Mouse (Mus musculus) CH12.LX (cell line): ENCODE measurements at regions not wholly inside any gene's neighbourhood (a gene's known extent, or its start where the extent isn't known, plus 50 kb on each side); places are given as distances from the start of the nearest gene placed in this dataset.

Experiments
- DNase-seq: peaks from one replicate; pipeline ENCODE4 v3.0.0-alpha.2; 2013; ENCODE audit errors: extremely low read depth
- H3K27ac ChIP-seq: 2 replicates; pipeline ENCODE4 v1.5.1; 2012; ENCODE audit warnings: low read depth, mild to moderate bottlenecking, control low read depth, moderate library complexity; ENCODE audit not compliant: insufficient read depth
- H3K27me3 ChIP-seq: replicated peaks from 2 replicates; pipeline ENCODE3; 2012; ENCODE audit warnings: inconsistent platforms
- H3K36me3 ChIP-seq, 2 experiments: replicated peaks in 1 of 2; 2 replicates each; pipeline versions ENCODE3 to v1.6.1; 2012; ENCODE audit warnings: inconsistent platforms in 1 of 2, low read length in 1 of 2, mild to moderate bottlenecking in 1 of 2, mixed read lengths in 1 of 2, moderate library complexity in 1 of 2; ENCODE audit not compliant: control insufficient read depth in 1 of 2, insufficient read depth in 1 of 2
- H3K4me1 ChIP-seq, 2 experiments: 2 replicates each; pipeline ENCODE4 v1.6.1; 2012; ENCODE audit warnings: inconsistent platforms in 1 of 2, moderate library complexity in 1 of 2; ENCODE audit not compliant: insufficient read depth in 2 of 2, control insufficient read depth in 1 of 2
- H3K4me2 ChIP-seq: 2 replicates; pipeline ENCODE4 v1.6.1; 2012; ENCODE audit warnings: low read depth, mild to moderate bottlenecking, control low read depth; ENCODE audit not compliant: poor library complexity, insufficient read depth, severe bottlenecking
- H3K4me3 ChIP-seq, 3 experiments: fragments of 150-350 bp in 1 of 3; sonication (generic) in 1 of 3; replicated peaks in 1 of 3; 2 replicates each; pipeline versions ENCODE3 to v1.5.1; 2011 to 2012; ENCODE audit warnings: low read depth in 2 of 3, low read length in 2 of 3, mild to moderate bottlenecking in 2 of 3, moderate library complexity in 2 of 3, control low read depth in 1 of 3, improper control_type of control experiment in 1 of 3, inconsistent platforms in 1 of 3, mixed read lengths in 1 of 3; ENCODE audit not compliant: poor library complexity in 1 of 3
- H3K79me2 ChIP-seq: replicated peaks from 2 replicates; pipeline ENCODE4 v1.6.1; 2012; ENCODE audit warnings: mild to moderate bottlenecking, moderate library complexity; ENCODE audit not compliant: control insufficient read depth, poor library complexity, insufficient read depth, severe bottlenecking; ENCODE audit errors: extremely low read depth
- H3K9ac ChIP-seq: 2 replicates; pipeline ENCODE4 v1.6.1; 2012; ENCODE audit warnings: low read depth, mild to moderate bottlenecking, control low read depth, moderate library complexity; ENCODE audit not compliant: insufficient read depth
- H3K9me3 ChIP-seq: replicated peaks from 2 replicates; pipeline ENCODE3; 2012; ENCODE audit warnings: low read length, inconsistent platforms, mixed read lengths
- BHLHE40 ChIP-seq: IDR thresholded peaks from 2 replicates; pipeline ENCODE4 v1.6.1; 2011; ENCODE audit warnings: mild to moderate bottlenecking, low read depth, low read length, improper control_type of control experiment
- CHD2 ChIP-seq: IDR thresholded peaks from 2 replicates; pipeline ENCODE4 v1.6.1; 2011; ENCODE audit warnings: low read length, improper control_type of control experiment
- E2F4 ChIP-seq: IDR thresholded peaks from 2 replicates; pipeline ENCODE4 v1.6.1; 2011; ENCODE audit warnings: low read depth, low read length, improper control_type of control experiment; ENCODE audit not compliant: insufficient replicate concordance
- ETS1 ChIP-seq: conservative IDR thresholded peaks from 2 replicates; pipeline ENCODE4 v1.6.1; 2012; ENCODE audit warnings: low read depth, mild to moderate bottlenecking, inconsistent platforms, low read length, improper control_type of control experiment, moderate library complexity
- GABPA ChIP-seq: IDR thresholded peaks from 2 replicates; pipeline ENCODE4 v1.6.1; 2012; ENCODE audit warnings: low read depth, low read length, improper control_type of control experiment, inconsistent platforms; ENCODE audit not compliant: insufficient replicate concordance
- HCFC1 ChIP-seq: IDR thresholded peaks from 2 replicates; pipeline ENCODE4 v1.6.1; 2012; ENCODE audit warnings: low read depth, mild to moderate bottlenecking, inconsistent platforms, low read length, improper control_type of control experiment
- IRF4 ChIP-seq: IDR thresholded peaks from 2 replicates; pipeline ENCODE4 v1.6.1; 2014; ENCODE audit warnings: low read depth, mild to moderate bottlenecking, inconsistent platforms, low read length, improper control_type of control experiment
- JUN ChIP-seq: IDR thresholded peaks from 2 replicates; pipeline ENCODE4 v1.6.1; 2011; ENCODE audit warnings: low read depth, mild to moderate bottlenecking, low read length, improper control_type of control experiment, moderate library complexity; ENCODE audit not compliant: insufficient read depth
- MAFK ChIP-seq: IDR thresholded peaks from 2 replicates; pipeline ENCODE4 v1.6.1; 2011; ENCODE audit warnings: low read length, improper control_type of control experiment; ENCODE audit not compliant: insufficient replicate concordance
- MAX ChIP-seq: IDR thresholded peaks from 2 replicates; pipeline ENCODE4 v1.6.1; 2011; ENCODE audit warnings: low read length, improper control_type of control experiment
- MAZ ChIP-seq: IDR thresholded peaks from 2 replicates; pipeline ENCODE4 v1.6.1; 2012; ENCODE audit warnings: low read depth, mild to moderate bottlenecking, inconsistent platforms, low read length, improper control_type of control experiment, moderate library complexity
- MEF2A ChIP-seq: IDR thresholded peaks from 2 replicates; pipeline ENCODE4 v1.6.1; 2014; ENCODE audit warnings: low read depth, mild to moderate bottlenecking, inconsistent platforms, low read length, improper control_type of control experiment, borderline replicate concordance
- MXI1 ChIP-seq: IDR thresholded peaks from 2 replicates; pipeline ENCODE4 v1.6.1; 2011; ENCODE audit warnings: mild to moderate bottlenecking, low read depth, low read length, improper control_type of control experiment
- NELFE ChIP-seq: IDR thresholded peaks from 2 replicates; pipeline ENCODE4 v1.6.1; 2011; ENCODE audit warnings: low read depth, low read length, improper control_type of control experiment
- POLR2AphosphoS2 ChIP-seq: IDR thresholded peaks from 2 replicates; pipeline ENCODE4 v1.6.1; 2011; ENCODE audit warnings: low read depth, low read length, improper control_type of control experiment
- RAD21 ChIP-seq: IDR thresholded peaks from 2 replicates; pipeline ENCODE4 v1.6.1; 2011; ENCODE audit warnings: low read depth, mild to moderate bottlenecking, low read length, improper control_type of control experiment, moderate library complexity
- RCOR1 ChIP-seq: conservative IDR thresholded peaks from 2 replicates; pipeline ENCODE4 v1.6.1; 2012; ENCODE audit warnings: low read depth, mild to moderate bottlenecking, inconsistent platforms, low read length, improper control_type of control experiment
- SIN3A ChIP-seq: IDR thresholded peaks from 2 replicates; pipeline ENCODE4 v1.6.1; 2012; ENCODE audit warnings: low read length, improper control_type of control experiment, inconsistent platforms
- SMC3 ChIP-seq: IDR thresholded peaks from 2 replicates; pipeline ENCODE4 v1.6.1; 2011; ENCODE audit warnings: low read depth, low read length, improper control_type of control experiment
- TBP ChIP-seq: conservative IDR thresholded peaks from 2 replicates; pipeline ENCODE4 v1.6.1; 2011; ENCODE audit warnings: low read depth, low read length, improper control_type of control experiment
- TCF12 ChIP-seq: IDR thresholded peaks from 2 replicates; pipeline ENCODE4 v1.6.1; 2014; ENCODE audit warnings: low read depth, mild to moderate bottlenecking, inconsistent platforms, low read length, improper control_type of control experiment
- USF1 ChIP-seq: IDR thresholded peaks from 2 replicates; pipeline ENCODE4 v1.6.1; 2014; ENCODE audit warnings: low read depth, mild to moderate bottlenecking, inconsistent platforms, low read length, improper control_type of control experiment
- USF2 ChIP-seq: conservative IDR thresholded peaks from 2 replicates; pipeline ENCODE4 v1.6.1; 2011; ENCODE audit warnings: low read depth, low read length, improper control_type of control experiment
- ZC3H11A ChIP-seq: IDR thresholded peaks from 2 replicates; pipeline ENCODE4 v1.6.1; 2012; ENCODE audit warnings: low read depth, mild to moderate bottlenecking, inconsistent platforms, low read length, improper control_type of control experiment
- ZMIZ1 ChIP-seq: IDR thresholded peaks from 2 replicates; pipeline ENCODE4 v1.6.1; 2012; ENCODE audit warnings: low read depth, mild to moderate bottlenecking, inconsistent platforms, low read length, improper control_type of control experiment
- dilution Hi-C: fragments of 300-500 bp; cut with MboI; formaldehyde crosslinking; loops from 2 replicates; pipeline ENCODE4 v1.14.3; 2020; ENCODE audit warnings: low sequenced_read_pairs; ENCODE audit not compliant: extremely low pct_unique_long_range_greater_than_20kb, extremely low pct_ligation_motif_present
- in situ Hi-C: fragments of 300-500 bp; cut with MboI; formaldehyde crosslinking; loops from 3 replicates; pipeline ENCODE4 v1.14.3; 2019; ENCODE audit warnings: low sequenced_read_pairs, low pct_ligation_motif_present, low pct_unique_long_range_greater_than_20kb, mixed read lengths

GRCm38 (mm10) chr8:128219539-128219938 is 138.9 kb upstream of the Nrp1 start:
- DNase-seq: no peak
- H3K9ac ChIP-seq: no peak overlapping the region
- no peaks in the 10 kb centered on the region for H3K36me3 ChIP-seq
- no peaks in the 10 kb centered on the region for H3K9me3 ChIP-seq
- H3K27ac ChIP-seq: no peak overlapping the region
- dilution Hi-C loops: no loop called here
- no peaks in the 10 kb centered on the region for H3K27me3 ChIP-seq
- peaks cover 0 to 5% of the 10 kb centered on the region in 2 experiments; a peak in 2 of 4 replicates for H3K4me1 ChIP-seq
- H3K4me2 ChIP-seq: no peak overlapping the region
- TF ChIP-seq NELFE: no peak
- TF ChIP-seq SMC3: no peak
- no peak for TF ChIP-seq MAZ
- no peak for TF ChIP-seq CHD2
- no peak for TF ChIP-seq ETS1
- TF ChIP-seq GABPA: no peak
- no peak for TF ChIP-seq HCFC1
- no peak for TF ChIP-seq JUN
- no peak for TF ChIP-seq MAX
- no peak for TF ChIP-seq POLR2AphosphoS2
- no peak for TF ChIP-seq MEF2A
- TF ChIP-seq USF2: no peak
- TF ChIP-seq RAD21: no peak
- no peak overlapping the region for H3K4me3 ChIP-seq
- no peaks in the 10 kb centered on the region for H3K79me2 ChIP-seq
- in situ Hi-C loops: no loop called here

DNA sequence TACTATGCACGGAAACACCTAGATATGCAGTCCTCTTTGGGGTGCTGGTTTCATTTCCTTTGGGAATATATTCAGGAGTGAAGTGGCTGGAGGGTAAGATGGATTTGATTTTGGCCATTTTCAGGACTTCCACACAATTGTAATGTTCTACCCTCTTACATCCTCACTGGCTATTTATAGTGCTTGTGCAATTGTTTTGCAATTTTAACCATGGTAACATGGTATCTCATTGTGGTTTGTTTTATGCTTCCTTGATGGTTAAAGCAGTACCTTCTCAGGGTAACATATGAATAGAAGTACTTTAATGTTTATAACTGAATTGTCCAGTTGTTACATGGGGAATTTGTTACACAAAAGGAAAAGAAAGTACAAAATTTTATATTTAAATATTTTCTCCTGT is 135.3 kb upstream of the Nrp1 start:
- H3K9ac ChIP-seq: no peak overlapping the region
- no peaks in the 10 kb centered on the region for H3K9me3 ChIP-seq
- no peak for DNase-seq
- H3K27me3 ChIP-seq: no peaks in the 10 kb centered on the region
- no peak overlapping the region for H3K4me3 ChIP-seq
- no peak for TF ChIP-seq RCOR1
- TF ChIP-seq MEF2A: no peak
- TF ChIP-seq SIN3A: no peak
- no peak for TF ChIP-seq USF1
- no peak for TF ChIP-seq RAD21
- TF ChIP-seq ZMIZ1: no peak
- no peak for TF ChIP-seq MXI1
- TF ChIP-seq MAX: no peak
- no peak for TF ChIP-seq IRF4
- TF ChIP-seq E2F4: no peak
- no peak for TF ChIP-seq TCF12
- no peak for TF ChIP-seq BHLHE40
- TF ChIP-seq MAFK: no peak
- no peak for TF ChIP-seq HCFC1
- TF ChIP-seq ZC3H11A: no peak
- no peak for TF ChIP-seq SMC3
- no peak for TF ChIP-seq TBP
- H3K36me3 ChIP-seq: no peaks in the 10 kb centered on the region
- no peak overlapping the region for H3K27ac ChIP-seq
- dilution Hi-C loops (no loop called here), in situ Hi-C loops (no loop called here)
- H3K4me1 ChIP-seq: peaks cover 0 to 11% of the 10 kb centered on the region in 2 experiments; a peak in 2 of 4 replicates
- H3K79me2 ChIP-seq: no peaks in the 10 kb centered on the region
- no peak overlapping the region for H3K4me2 ChIP-seq
